Mouse (Mus musculus) lung, postnatal 0 days (tissue): ENCODE measurements at regions not wholly inside any gene's neighbourhood (a gene's known extent, or its start where the extent isn't known, plus 50 kb on each side); places are given as distances from the start of the nearest gene placed in this dataset.

Experiments
- CTCF ChIP-seq: IDR thresholded peaks from 2 replicates; pipeline ENCODE4 v1.5.1; 2016; ENCODE audit warnings: antibody characterized with exemption, mild to moderate bottlenecking
- EP300 ChIP-seq: IDR thresholded peaks from 2 replicates; pipeline ENCODE4 v1.6.1; 2016; ENCODE audit warnings: antibody characterized with exemption, mild to moderate bottlenecking, control low read depth

- no peak for TF ChIP-seq CTCF
- TF ChIP-seq EP300 = no peak
Measured at GRCm38 (mm10) chr6:16213635-16214034, 493.2 kb downstream of the Mdfic start.
